Mouse (Mus musculus) heart, embryonic 11.5 days (tissue): ENCODE results near the gene Cep97. TPM values are rescaled to one million over a fixed set of nuclear protein-coding genes. Genes with fewer than 3 reads are reported as not detected.
A peak's percentile ranks its signal among the peaks of the same experiment; 100 is the strongest.

Source experiments
- ATAC-seq: fragments of 200-750 bp; cut with Nextera tagmentation; replicated peaks from 2 replicates; pipeline ENCODE4 v1.8.0; 2017; ENCODE audit warnings: moderate library complexity; ENCODE audit not compliant: insufficient number of reproducible peaks, low FRiP score, low TSS enrichment
- H3K27ac ChIP-seq: fragments of 300-500 bp; sonication (generic); 2 replicates; pipeline ENCODE4 v1.5.1; 2014; ENCODE audit warnings: mild to moderate bottlenecking, low read depth, low read length
- H3K27me3 ChIP-seq: fragments of 300-500 bp; sonication (generic); 2 replicates; pipeline ENCODE4 v1.6.1; 2014; ENCODE audit warnings: mild to moderate bottlenecking, low read length, mixed read lengths; ENCODE audit not compliant: control insufficient read depth, insufficient read depth
- H3K36me3 ChIP-seq: fragments of 300-500 bp; sonication (generic); 2 replicates; pipeline ENCODE4 v1.6.1; 2014; ENCODE audit warnings: mild to moderate bottlenecking, low read length, moderate library complexity, mixed read lengths; ENCODE audit not compliant: control insufficient read depth, insufficient read depth
- H3K4me1 ChIP-seq: fragments of 300-500 bp; sonication (generic); 2 replicates; pipeline ENCODE4 v1.6.1; 2014; ENCODE audit warnings: low read length; ENCODE audit not compliant: control insufficient read depth, insufficient read depth
- H3K4me2 ChIP-seq: fragments of 300-500 bp; sonication (generic); 2 replicates; pipeline ENCODE4 v1.6.1; 2014; ENCODE audit warnings: mild to moderate bottlenecking, moderate library complexity
- H3K4me3 ChIP-seq: fragments of 300-500 bp; sonication (generic); 2 replicates; pipeline ENCODE4 v1.5.1; 2014; ENCODE audit warnings: low read depth, low read length
- H3K9ac ChIP-seq: fragments of 300-500 bp; sonication (generic); 2 replicates; pipeline ENCODE4 v1.6.1; 2014; ENCODE audit warnings: mild to moderate bottlenecking, low read depth, low read length, moderate library complexity
- H3K9me3 ChIP-seq: fragments of 300-500 bp; sonication (generic); replicated peaks from 2 replicates; pipeline ENCODE4 v1.6.1; 2016; ENCODE audit warnings: low read length; ENCODE audit not compliant: control insufficient read depth
- WGBS: fragments of 180-500 bp; shearing (Covaris S2); extraction: QIAGEN DNeasy Blood & Tissue Kit; methylation state at CpG from one replicate; pipeline ENCODE4 v1.1.7; 2014; ENCODE audit not compliant: insufficient replicate concordance; 5-methylcytosine and 5-hydroxymethylcytosine counted together
- polyA plus RNA-seq: library from polyadenylated mRNA; unstranded; fragments of >200 nt; fragmentation: Nextera tagmentation; extraction: Ambion mirVana; gene quantifications from 2 replicates; pipeline ENCODE4 v1.2.1, GENCODE M21; 2014

The Cep97 gene
- polyA plus RNA-seq, 1 experiment from 2014 or later = 11.9 TPM

- Histone ChIP-seq H3K4me2 (no peak overlapping the region), H3K36me3 (no peaks in the 10 kb centered on the region), H3K4me3 (no peak overlapping the region), H3K4me1 (peaks cover 19% of the 10 kb centered on the region), H3K9me3 (no peaks in the 10 kb centered on the region), H3K27ac (no peak overlapping the region), H3K9ac (no peak overlapping the region), H3K27me3 (no peaks in the 10 kb centered on the region)
- 71% methylated on average over 9 of the region's 9 CpGs for WGBS
- ATAC-seq = 0 out of 2 replicates have a peak, but pooled peaks have one; percentile 14
These were observed 36.2 kb downstream of the Cep97 start for GRCm38 (mm10) chr16:55898385-55899002.

GRCm38 (mm10) chr16:55895651-55896095 is 39.0 kb downstream of the Cep97 start:
- peak overlapping the region; percentile 75 for H3K9ac ChIP-seq
- H3K4me2 ChIP-seq = peak overlapping the region; percentile 86
- WGBS = 4% methylated on average over 9 of the region's 9 CpGs
- peaks cover 23% of the 10 kb centered on the region for H3K4me1 ChIP-seq
- peak overlapping the region; percentile 78 for H3K4me3 ChIP-seq
- H3K27ac ChIP-seq = peak overlapping the region; percentile 57; the same call in 1 of the 2 replicates
- H3K36me3 ChIP-seq = no peaks in the 10 kb centered on the region
- no peaks in the 10 kb centered on the region for H3K9me3 ChIP-seq
- H3K27me3 ChIP-seq = no peaks in the 10 kb centered on the region
- no peak for ATAC-seq

DNA sequence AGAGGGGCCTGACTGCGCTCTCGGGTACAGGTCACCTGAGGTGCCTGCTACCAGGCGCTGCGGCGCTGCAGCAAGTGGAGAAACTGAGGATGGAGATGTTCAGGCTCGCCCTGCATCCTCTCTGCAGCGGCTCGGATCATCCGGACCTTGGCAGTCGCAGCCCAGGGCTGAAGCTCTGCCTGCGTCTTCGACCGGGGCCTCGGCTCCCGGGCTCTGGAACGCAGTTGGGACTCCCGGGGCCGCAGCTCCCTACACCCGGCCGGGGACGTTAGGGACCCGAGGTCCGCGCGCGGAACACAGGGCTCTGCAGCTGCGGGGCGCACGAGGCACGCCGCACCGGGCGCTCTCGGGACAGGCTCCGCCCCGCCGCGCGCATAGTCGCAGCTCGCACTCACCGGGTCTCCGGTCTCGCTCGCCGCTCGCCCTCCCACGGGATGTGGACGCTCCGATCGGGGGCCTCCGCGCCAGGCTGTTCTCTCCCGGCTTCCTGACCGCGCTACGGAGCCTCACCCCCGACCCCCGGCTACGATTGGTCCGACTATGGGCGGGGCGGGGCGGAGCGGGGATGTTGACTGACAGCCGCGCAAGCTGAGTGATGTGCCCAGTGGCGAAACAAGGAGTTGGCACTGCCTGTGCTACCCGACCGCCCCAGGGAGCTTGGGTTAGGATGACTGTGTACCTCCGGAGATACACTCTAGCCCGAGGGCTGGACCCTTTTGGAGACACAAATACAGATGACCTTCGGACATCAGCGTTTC is 39.6 kb downstream of the Cep97 start, which contains the start of gene Nxpe3:
TSS of gene Nxpe3 (minus strand) at position 393 of the 758 bp plus-strand sequence.
- Histone ChIP-seq H3K27me3 (no peaks in the 10 kb centered on the region), H3K9ac (peak within 1 kb of the TSS; percentile 75), H3K4me1 (peaks cover 23% of the 10 kb centered on the region), H3K36me3 (no peaks in the 10 kb centered on the region), H3K27ac (peak within 1 kb of the TSS; percentile 57), H3K4me3 (peak within 1 kb of the TSS; percentile 78), H3K9me3 (no peaks in the 10 kb centered on the region), H3K4me2 (peak within 1 kb of the TSS; percentile 86)
- under 1% methylated on average over 74 of the region's 74 CpGs for WGBS
- peak; percentile 85 for ATAC-seq

GRCm38 (mm10) chr16:55894536-55894892 is 40.1 kb downstream of the Cep97 start:
- Histone ChIP-seq H3K36me3 (no peaks in the 10 kb centered on the region), H3K27me3 (no peaks in the 10 kb centered on the region), H3K9me3 (no peaks in the 10 kb centered on the region), H3K27ac (no peak overlapping the region), H3K4me3 (peak overlapping the region; percentile 78), H3K9ac (peak overlapping the region; percentile 75), H3K4me1 (peaks cover 23% of the 10 kb centered on the region), H3K4me2 (peak overlapping the region; percentile 86)
- 3% methylated on average over 4 of the region's 4 CpGs for WGBS
- ATAC-seq = no peak

GRCm38 (mm10) chr16:55893410-55894107 is 41.1 kb downstream of the Cep97 start:
- no peak overlapping the region for H3K27ac ChIP-seq
- H3K4me1 ChIP-seq = peaks cover 21% of the 10 kb centered on the region
- H3K36me3 ChIP-seq = no peaks in the 10 kb centered on the region
- H3K9me3 ChIP-seq = no peaks in the 10 kb centered on the region
- WGBS = 29% methylated on average over 8 of the region's 8 CpGs
- ATAC-seq = no peak
- H3K27me3 ChIP-seq = no peaks in the 10 kb centered on the region
- H3K4me2 ChIP-seq = peak overlapping the region; percentile 86
- no peak overlapping the region for H3K4me3 ChIP-seq
- no peak overlapping the region for H3K9ac ChIP-seq

DNA sequence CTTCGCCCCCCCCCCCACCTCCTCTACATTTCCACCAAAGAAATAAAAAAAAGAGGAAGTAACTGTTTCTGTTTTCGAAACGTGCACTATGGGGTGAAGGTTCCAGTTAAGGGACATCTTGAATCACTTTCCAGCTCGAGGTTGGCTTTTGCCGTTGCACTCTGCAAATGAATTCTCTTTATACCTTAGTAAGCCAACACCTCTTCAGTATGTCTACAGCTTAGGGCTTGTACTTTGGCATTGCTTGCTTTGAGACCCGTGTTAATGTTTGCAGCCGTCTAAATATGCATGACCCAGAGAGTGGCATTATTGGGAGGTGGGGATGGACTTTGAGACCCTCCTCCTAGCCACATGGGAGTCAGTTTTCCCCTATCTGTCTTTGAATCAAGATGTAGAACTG is 42.2 kb downstream of the Cep97 start:
- ATAC-seq = no peak
- H3K4me3 ChIP-seq = no peak overlapping the region
- peaks cover 17% of the 10 kb centered on the region for H3K4me1 ChIP-seq
- no peak overlapping the region for H3K27ac ChIP-seq
- no peaks in the 10 kb centered on the region for H3K27me3 ChIP-seq
- H3K36me3 ChIP-seq = 0 out of 2 replicates have a peak, but pooled peaks cover 2% of the 10 kb centered on the region
- no peak overlapping the region for H3K9ac ChIP-seq
- H3K9me3 ChIP-seq = no peaks in the 10 kb centered on the region
- no peak overlapping the region for H3K4me2 ChIP-seq
- 73% methylated on average over 6 of the region's 7 CpGs for WGBS

DNA sequence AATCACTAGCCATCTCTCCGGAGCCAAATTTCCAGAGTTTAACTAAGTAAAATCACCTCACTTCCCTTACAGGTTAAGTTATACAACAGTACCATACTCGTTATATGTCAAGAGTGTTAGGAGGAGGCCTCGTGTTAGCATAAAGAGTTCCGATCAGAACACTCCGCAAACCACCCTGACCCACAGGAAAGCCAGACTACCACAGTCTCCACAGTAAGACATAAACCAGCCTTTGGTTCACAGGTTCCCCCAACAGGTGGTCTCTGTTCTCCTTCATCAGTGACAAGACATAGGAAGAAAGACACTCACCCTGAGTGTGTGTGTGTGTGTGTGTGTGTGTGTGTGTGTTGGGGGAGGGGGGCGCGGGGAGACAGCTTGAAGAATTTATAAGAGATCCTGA is 43.3 kb downstream of the Cep97 start:
- H3K9ac ChIP-seq = no peak overlapping the region
- 92% methylated on average over 7 of the region's 7 CpGs for WGBS
- no peaks in the 10 kb centered on the region for H3K9me3 ChIP-seq
- no peak for ATAC-seq
- H3K27ac ChIP-seq = no peak overlapping the region
- H3K4me1 ChIP-seq = peaks cover 17% of the 10 kb centered on the region
- 0 out of 2 replicates have a peak, but pooled peaks cover 2% of the 10 kb centered on the region for H3K36me3 ChIP-seq
- H3K4me2 ChIP-seq = no peak overlapping the region
- H3K4me3 ChIP-seq = no peak overlapping the region
- no peaks in the 10 kb centered on the region for H3K27me3 ChIP-seq

GRCm38 (mm10) chr16:55890346-55891136 is 44.1 kb downstream of the Cep97 start:
- peaks cover 17% of the 10 kb centered on the region for H3K4me1 ChIP-seq
- 71% methylated on average over 19 of the region's 19 CpGs for WGBS
- ATAC-seq = no peak
- H3K9ac ChIP-seq = no peak overlapping the region
- no peaks in the 10 kb centered on the region for H3K9me3 ChIP-seq
- no peak overlapping the region for H3K4me2 ChIP-seq
- no peak overlapping the region for H3K4me3 ChIP-seq
- no peak overlapping the region for H3K27ac ChIP-seq
- H3K27me3 ChIP-seq = no peaks in the 10 kb centered on the region
- 0 out of 2 replicates have a peak, but pooled peaks cover 2% of the 10 kb centered on the region for H3K36me3 ChIP-seq
